Mouse (Mus musculus) olfactory bulb, adult 2 months (tissue): ENCODE measurements around the gene Lmf1. TPM values are rescaled to one million over a fixed set of nuclear protein-coding genes. Genes with fewer than 3 reads are reported as not detected.

Experiments
- H3K27ac ChIP-seq: fragments of 200-500 bp; 2 replicates; pipeline ENCODE4 v1.5.1; 2012; ENCODE audit warnings: low read depth, low read length; ENCODE audit not compliant: insufficient read depth
- H3K4me1 ChIP-seq: fragments of 200-500 bp; 2 replicates; pipeline ENCODE4 v1.6.1; 2012; ENCODE audit warnings: low read length; ENCODE audit not compliant: control insufficient read depth, insufficient read depth
- H3K4me3 ChIP-seq: fragments of 200-500 bp; 2 replicates; pipeline ENCODE4 v1.5.1; 2012; ENCODE audit warnings: mild to moderate bottlenecking, low read depth, low read length, moderate library complexity; ENCODE audit not compliant: insufficient read depth
- CTCF ChIP-seq: fragments of 200-500 bp; IDR thresholded peaks from 2 replicates; pipeline ENCODE4 v1.5.1; 2012; ENCODE audit warnings: low read depth, mild to moderate bottlenecking, low read length, moderate library complexity; ENCODE audit not compliant: insufficient read depth
- POLR2A ChIP-seq: fragments of 200-500 bp; IDR thresholded peaks from 2 replicates; pipeline ENCODE4 v1.6.1; 2012; ENCODE audit warnings: mild to moderate bottlenecking, low read depth, low read length, moderate library complexity; ENCODE audit not compliant: insufficient read depth
- WGBS: fragments of 180-500 bp; shearing (Covaris S2); methylation state at CpG from one replicate; pipeline ENCODE4 v1.1.7; 2018; 5-methylcytosine and 5-hydroxymethylcytosine counted together
- polyA plus RNA-seq: library from polyadenylated mRNA; stranded (reverse); fragments of >200 nt; gene quantifications from 2 replicates; pipeline ENCODE4 v1.2.4, GENCODE M21; 2012; ENCODE audit warnings: low replicate concordance; ENCODE audit not compliant: missing spikeins, insufficient read depth, insufficient read length

Lmf1 gene
- polyA plus RNA-seq, 1 experiment, result not detected

DNA sequence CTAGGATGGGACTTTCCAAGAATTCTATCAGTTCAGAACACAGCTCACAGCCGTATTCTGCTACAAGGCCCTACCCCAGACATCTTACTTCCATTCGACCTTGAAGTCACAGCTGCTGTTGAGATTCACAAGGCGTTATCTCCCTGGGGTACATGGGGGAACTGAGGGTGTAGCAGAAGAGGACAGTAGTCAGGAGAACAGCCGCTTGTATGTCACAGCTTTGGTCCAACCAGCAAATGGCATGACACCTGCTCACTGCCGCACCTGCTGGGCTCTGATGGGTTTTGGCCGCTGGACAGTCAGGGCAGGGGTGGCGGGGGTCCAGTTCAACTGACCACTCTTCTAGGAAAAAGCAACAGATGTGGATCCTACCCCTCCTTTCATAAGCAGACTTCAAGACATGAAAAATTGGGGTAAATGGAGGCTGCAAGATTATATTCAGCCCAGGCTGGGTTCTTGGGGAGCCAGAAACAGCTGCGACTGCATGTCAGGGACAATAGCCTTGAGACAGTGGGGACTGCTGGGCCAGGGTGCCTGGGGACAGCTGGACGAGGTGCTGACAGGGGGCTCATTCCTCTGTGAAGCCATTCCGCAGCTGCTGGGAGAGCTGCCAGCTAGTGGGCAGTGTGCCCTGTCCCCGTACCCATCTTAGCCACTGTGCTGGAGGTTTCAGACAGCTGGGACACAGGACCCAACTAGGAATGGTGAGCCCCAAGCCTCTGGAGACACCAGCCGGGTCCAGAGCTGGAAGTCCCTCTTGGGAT is 3.5 kb upstream of the Lmf1 start:
- WGBS, result 67% methylated on average over 12 of the region's 12 CpGs
- Histone ChIP-seq H3K4me3 (no peak overlapping the region), H3K4me1 (peaks cover 20% of the 10 kb centered on the region), H3K27ac (no peak overlapping the region)
- no peak for TF ChIP-seq POLR2A
- no peak for TF ChIP-seq CTCF

DNA sequence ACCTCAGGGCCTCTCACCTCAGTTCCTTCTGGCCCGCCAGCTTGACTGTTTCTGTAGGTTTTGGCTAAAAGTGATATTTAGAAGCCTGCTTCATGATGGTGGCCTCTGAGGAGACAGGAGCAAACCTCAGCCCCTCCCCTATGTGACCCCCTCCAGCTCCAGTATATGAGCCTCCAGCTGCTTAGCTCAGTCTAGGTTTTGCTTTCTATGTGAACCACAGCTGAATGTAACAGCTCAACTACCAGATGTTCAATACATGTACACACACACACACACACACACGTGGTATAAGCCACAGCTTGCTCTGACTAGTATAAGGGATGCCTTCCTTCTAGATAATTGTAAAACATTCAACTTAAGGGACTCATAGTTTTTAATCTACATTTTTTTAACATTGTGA is 2.9 kb upstream of the Lmf1 start:
- Histone ChIP-seq H3K4me1 (peaks cover 18% of the 10 kb centered on the region), H3K27ac (no peak overlapping the region), H3K4me3 (no peak overlapping the region)
- TF ChIP-seq POLR2A (no peak), CTCF (no peak)
- 78% methylated on average over 2 of the region's 2 CpGs for WGBS

DNA sequence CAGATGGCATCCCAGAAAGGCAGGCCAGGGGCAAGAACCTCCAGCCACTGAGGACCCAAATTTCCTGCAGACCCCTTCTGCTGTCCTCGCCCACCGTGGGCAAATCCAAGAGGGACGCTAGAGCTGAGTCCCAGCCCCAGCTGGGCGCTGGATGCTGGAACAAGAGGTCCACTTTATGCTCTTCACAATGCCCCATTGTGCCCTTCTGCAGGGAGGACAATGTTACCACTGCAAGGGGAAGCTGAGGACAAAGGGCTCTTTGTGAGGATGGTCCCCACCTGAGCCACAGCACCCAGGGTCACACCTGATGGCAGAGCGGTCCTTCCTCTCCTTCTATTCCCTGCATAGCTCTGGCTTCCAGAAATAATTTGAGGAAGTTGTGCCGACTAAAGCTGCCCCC is 1.6 kb upstream of the Lmf1 start:
- 51% methylated on average over 6 of the region's 6 CpGs for WGBS

DNA sequence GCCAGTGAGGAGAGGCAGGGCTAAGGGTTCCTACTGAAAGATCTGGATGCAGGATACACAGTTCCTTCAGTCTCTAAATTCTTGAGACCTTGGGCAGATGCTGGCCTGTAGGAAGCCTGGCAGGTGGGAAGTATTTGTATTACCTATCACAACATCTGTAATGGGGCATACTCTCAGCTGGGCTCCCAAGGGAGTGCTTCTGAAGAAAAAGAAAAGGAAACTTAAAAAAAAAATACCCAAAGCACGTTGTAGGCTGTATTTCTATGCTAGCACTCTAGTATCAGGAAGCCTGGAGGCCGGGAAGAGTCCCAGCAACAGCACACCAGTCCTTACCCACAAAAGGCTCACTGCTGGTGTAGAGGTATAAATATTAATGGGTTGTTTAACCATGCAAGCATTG is 1.2 kb upstream of the Lmf1 start:
- Histone ChIP-seq H3K4me3 (no peak overlapping the region), H3K27ac (0 out of 2 replicates have a peak overlapping the region, but pooled peaks have one; percentile 38), H3K4me1 (peaks cover 16% of the 10 kb centered on the region)
- WGBS, result 59% methylated on average over 2 of the region's 2 CpGs
- TF ChIP-seq CTCF, result no peak
- TF ChIP-seq POLR2A, result no peak

More for the DNA sequence above, 1.6 kb upstream of the Lmf1 start:
- Histone ChIP-seq H3K4me1 (peaks cover 15% of the 10 kb centered on the region), H3K4me3 (no peak overlapping the region), H3K27ac (0 out of 2 replicates have a peak overlapping the region, but pooled peaks have one; percentile 38)
- TF ChIP-seq POLR2A (no peak), CTCF (no peak)

DNA sequence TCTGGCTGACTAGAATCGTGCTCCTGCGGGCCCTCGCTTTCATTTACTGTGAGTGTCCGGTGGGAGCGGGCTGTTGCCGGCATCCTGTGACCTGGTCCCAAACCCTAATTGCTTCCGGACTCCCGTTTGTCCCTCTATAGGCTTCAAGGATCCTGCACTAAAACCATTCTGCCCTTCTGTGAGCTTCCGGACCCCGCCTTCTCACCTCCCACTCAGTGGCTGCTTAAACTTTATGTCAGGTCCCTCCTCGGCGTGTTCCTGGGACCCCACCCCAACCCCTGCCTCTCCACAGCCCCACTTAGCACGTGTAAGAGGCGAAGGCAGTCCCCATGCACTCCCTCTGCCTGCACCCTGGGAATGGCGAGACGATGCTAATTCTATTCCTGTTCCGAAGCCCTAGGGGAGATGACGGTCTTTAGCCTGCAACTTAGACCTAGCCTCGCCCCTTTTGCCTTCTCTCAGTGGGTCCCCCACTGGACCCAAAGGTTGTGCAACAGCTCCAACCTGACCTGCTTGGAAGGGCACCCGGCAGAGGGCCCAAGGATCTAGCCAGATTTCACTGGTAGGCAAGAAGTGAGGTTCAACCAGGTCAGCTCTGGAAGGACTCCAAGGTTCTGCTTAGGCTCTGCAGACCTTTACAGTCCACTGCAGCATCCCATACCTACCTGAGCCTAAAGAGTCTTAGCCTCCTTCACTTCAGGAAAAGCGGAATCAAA is 605 bp downstream of the Lmf1 start:
- Histone ChIP-seq H3K4me1 (peaks cover 16% of the 10 kb centered on the region), H3K4me3 (peak overlapping the region; percentile 80), H3K27ac (peak overlapping the region; percentile 43; the same call in 1 of the 2 replicates)
- WGBS, result 8% methylated on average over 21 of the region's 21 CpGs
- TF ChIP-seq CTCF (no peak), POLR2A (no peak)

DNA sequence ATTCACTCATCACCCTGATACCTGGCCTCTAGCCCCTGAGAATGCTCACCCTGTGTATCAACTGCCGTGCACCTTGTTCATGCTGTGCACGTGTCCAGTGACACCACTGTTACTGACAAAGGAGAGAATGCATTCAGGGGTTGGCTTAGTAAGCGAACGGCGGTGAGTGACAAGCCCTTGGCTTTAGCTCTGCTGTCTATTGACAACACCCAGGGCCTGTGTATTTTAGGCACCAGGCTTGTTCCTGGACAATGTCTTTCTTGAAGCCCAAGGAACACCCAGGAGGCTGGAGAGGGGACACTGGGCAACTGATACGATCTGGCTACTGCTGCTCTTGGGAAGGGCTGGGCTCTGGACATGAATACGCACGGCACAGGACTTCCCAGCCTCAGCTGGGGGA is 3.2 kb downstream of the Lmf1 start:
- TF ChIP-seq POLR2A (no peak), CTCF (no peak)
- WGBS, result 75% methylated on average over 8 of the region's 8 CpGs
- Histone ChIP-seq H3K27ac (no peak overlapping the region), H3K4me3 (no peak overlapping the region), H3K4me1 (peaks cover 16% of the 10 kb centered on the region)

DNA sequence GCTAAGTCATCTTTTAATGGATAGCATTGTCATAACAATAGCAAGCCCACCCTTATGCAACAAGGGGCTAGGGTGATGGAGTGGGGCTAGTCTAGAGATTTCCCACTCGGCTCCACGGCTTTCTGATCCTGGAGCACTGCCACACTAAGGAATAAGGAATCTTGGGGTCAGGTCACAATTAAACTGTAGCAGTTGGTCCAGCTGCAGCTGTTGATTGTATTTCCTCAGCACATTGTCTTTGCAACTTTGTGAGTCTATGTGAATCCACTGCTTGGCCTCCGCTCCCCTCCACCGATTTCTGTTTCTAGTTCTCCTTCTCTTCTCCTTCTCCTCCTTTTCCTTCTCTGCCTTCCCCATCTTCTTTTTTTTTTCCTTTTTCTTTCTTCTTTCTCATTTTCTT is 4.2 kb downstream of the Lmf1 start:
- WGBS, result 85% methylated on average over 4 of the region's 4 CpGs
- Histone ChIP-seq H3K4me1 (peaks cover 16% of the 10 kb centered on the region), H3K27ac (no peak overlapping the region), H3K4me3 (no peak overlapping the region)
- no peak for TF ChIP-seq CTCF
- no peak for TF ChIP-seq POLR2A

DNA sequence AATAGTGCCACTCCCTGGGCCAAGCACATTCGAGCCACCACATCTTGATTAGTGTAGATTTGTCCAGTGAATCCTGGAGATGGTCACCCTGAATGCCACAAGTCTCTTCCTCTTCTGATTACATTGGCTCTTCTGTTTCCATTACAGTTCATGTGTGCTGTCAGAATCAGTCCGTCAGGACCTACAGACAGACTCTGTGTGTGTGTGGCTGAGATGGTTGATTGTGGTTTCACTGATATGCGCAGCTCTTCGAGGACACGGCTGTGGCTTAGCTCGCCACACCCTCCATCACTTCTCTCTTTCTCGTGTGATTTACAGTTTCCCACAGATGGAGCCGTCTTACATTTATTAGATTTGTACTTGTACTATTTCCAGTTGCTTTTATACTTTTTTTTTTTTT is 5.0 kb downstream of the Lmf1 start:
- TF ChIP-seq CTCF (no peak), POLR2A (no peak)
- 91% methylated on average over 8 of the region's 8 CpGs for WGBS
- Histone ChIP-seq H3K4me3 (no peak overlapping the region), H3K4me1 (peaks cover 16% of the 10 kb centered on the region), H3K27ac (no peak overlapping the region)

DNA sequence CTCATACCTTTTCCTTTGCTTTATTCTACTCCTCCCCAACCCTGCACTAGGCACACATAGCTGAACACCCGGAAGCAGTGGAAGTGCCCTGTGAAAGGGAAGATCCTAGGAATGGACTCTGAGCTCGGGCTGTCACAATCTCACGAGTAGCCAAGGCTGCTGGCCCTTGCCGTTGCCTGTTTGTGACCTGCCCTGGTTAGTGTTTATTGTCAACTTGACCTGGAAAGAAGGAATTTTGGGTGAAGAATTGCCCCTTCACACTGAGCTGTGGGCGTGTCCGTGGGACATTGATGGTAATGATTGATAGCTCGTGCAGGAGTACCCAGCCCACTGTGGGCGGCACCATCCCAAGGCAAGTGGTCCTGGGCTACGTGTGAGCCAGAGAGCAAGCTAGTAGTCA is 5.8 kb downstream of the Lmf1 start:
- Histone ChIP-seq H3K4me3 (no peak overlapping the region), H3K27ac (no peak overlapping the region), H3K4me1 (peaks cover 12% of the 10 kb centered on the region)
- WGBS, result 96% methylated on average over 9 of the region's 9 CpGs
- TF ChIP-seq CTCF (no peak), POLR2A (no peak)
